Mouse (Mus musculus) liver, adult 2 months (tissue): Measurements from ENCODE around the gene Myh7. TPM values are rescaled to one million over a fixed set of nuclear protein-coding genes. Genes with fewer than 3 reads are reported as not detected.
A peak's percentile ranks its signal among the peaks of the same experiment; 100 is the strongest.

Experiments
- DNase-seq: peaks from one replicate; pipeline ENCODE4 v3.0.0-alpha.2; 2011; ENCODE audit warnings: low read depth, low spot score; ENCODE audit errors: extremely low read depth
- H3K27ac ChIP-seq: fragments of 200-500 bp; replicated peaks from 2 replicates; pipeline ENCODE4 v1.5.1; 2012; ENCODE audit warnings: low read depth, mild to moderate bottlenecking, control low read depth, inconsistent platforms, low read length; ENCODE audit not compliant: insufficient read depth
- H3K27me3 ChIP-seq: fragments of 200-500 bp; 2 replicates; pipeline ENCODE4 v1.6.1; 2012; ENCODE audit warnings: mild to moderate bottlenecking, moderate library complexity, low read length, inconsistent platforms; ENCODE audit not compliant: control insufficient read depth, insufficient read depth
- H3K36me3 ChIP-seq: fragments of 200-500 bp; 2 replicates; pipeline ENCODE4 v1.6.1; 2012; ENCODE audit warnings: low read length, inconsistent platforms; ENCODE audit not compliant: control insufficient read depth, insufficient read depth
- H3K4me1 ChIP-seq: fragments of 200-500 bp; 2 replicates; pipeline ENCODE4 v1.6.1; 2011; ENCODE audit warnings: low read length; ENCODE audit not compliant: control insufficient read depth, insufficient read depth
- H3K4me3 ChIP-seq: fragments of 200-500 bp; 2 replicates; pipeline ENCODE4 v1.5.1; 2011; ENCODE audit warnings: low read depth, mild to moderate bottlenecking, control low read depth, low read length, moderate library complexity; ENCODE audit not compliant: insufficient read depth
- H3K79me2 ChIP-seq: fragments of 200-500 bp; 2 replicates; pipeline ENCODE4 v1.6.1; 2012; ENCODE audit warnings: inconsistent platforms, mild to moderate bottlenecking, low read length, moderate library complexity; ENCODE audit not compliant: control insufficient read depth, insufficient read depth
- H3K9ac ChIP-seq: fragments of 200-500 bp; 2 replicates; pipeline ENCODE4 v1.6.1; 2012; ENCODE audit warnings: low read depth, mild to moderate bottlenecking, control low read depth, inconsistent platforms, low read length
- CTCF ChIP-seq: fragments of 200-500 bp; IDR thresholded peaks from 2 replicates; pipeline ENCODE4 v1.5.1; 2011; ENCODE audit warnings: low read depth, low read length, control low read depth
- POLR2A ChIP-seq: fragments of 200-500 bp; IDR thresholded peaks from 2 replicates; pipeline ENCODE4 v1.6.1; 2011; ENCODE audit warnings: low read length, control low read depth; ENCODE audit not compliant: insufficient read depth; ENCODE audit errors: extremely low read depth
- WGBS: fragments of 180-500 bp; shearing (Covaris S2); methylation state at CpG from one replicate; pipeline ENCODE4 v1.1.7; 2018; 5-methylcytosine and 5-hydroxymethylcytosine counted together
- polyA plus RNA-seq: library from polyadenylated mRNA; depleted of rRNA; stranded (reverse); fragments of >200 nt; gene quantifications from 2 replicates; pipeline ENCODE4 v1.2.3, GENCODE M21; 2012
- total RNA-seq: library from RNA; depleted of rRNA; stranded (reverse); fragments of >200 nt; gene quantifications from 2 replicates; pipeline ENCODE4 v1.2.3, GENCODE M21; 2014

Myh7 gene
- total and polyA plus RNA-seq, 2 experiments = 1.5 TPM; not detected in 1

- peaks cover 20% of the 10 kb centered on the region for H3K36me3 ChIP-seq
- no peak overlapping the region for H3K27ac ChIP-seq
- no peak for TF ChIP-seq POLR2A
- 0 out of 2 replicates have a peak, but pooled peaks have one; percentile 8 for TF ChIP-seq CTCF
- 58% methylated on average over 6 of the region's 6 CpGs for WGBS
- H3K9ac ChIP-seq = no peak overlapping the region
- no peak for DNase-seq
- no peak overlapping the region for H3K4me3 ChIP-seq
- no peaks in the 10 kb centered on the region for H3K4me1 ChIP-seq
- H3K79me2 ChIP-seq = no peaks in the 10 kb centered on the region
- no peaks in the 10 kb centered on the region for H3K27me3 ChIP-seq
Measured at GRCm38 (mm10) chr14:55027653-55028052, 33.2 kb upstream of the Myh7 start.

GRCm38 (mm10) chr14:55027251-55027650, 32.8 kb upstream of the Myh7 start:
- no peaks in the 10 kb centered on the region for H3K79me2 ChIP-seq
- TF ChIP-seq CTCF = no peak
- TF ChIP-seq POLR2A = no peak
- no peak for DNase-seq
- H3K4me3 ChIP-seq = no peak overlapping the region
- H3K27me3 ChIP-seq = no peaks in the 10 kb centered on the region
- H3K4me1 ChIP-seq = no peaks in the 10 kb centered on the region
- H3K27ac ChIP-seq = no peak overlapping the region
- 41% methylated on average over 5 of the region's 5 CpGs for WGBS
- H3K36me3 ChIP-seq = peaks cover 23% of the 10 kb centered on the region
- H3K9ac ChIP-seq = no peak overlapping the region

GRCm38 (mm10) chr14:55025527-55025926, 31.1 kb upstream of the Myh7 start:
- DNase-seq = no peak
- H3K27me3 ChIP-seq = no peaks in the 10 kb centered on the region
- WGBS = 92% methylated on average over 5 of the region's 5 CpGs
- no peak overlapping the region for H3K4me3 ChIP-seq
- TF ChIP-seq POLR2A (no peak), CTCF (no peak)
- H3K9ac ChIP-seq = no peak overlapping the region
- no peaks in the 10 kb centered on the region for H3K4me1 ChIP-seq
- no peaks in the 10 kb centered on the region for H3K79me2 ChIP-seq
- H3K36me3 ChIP-seq = peaks cover 40% of the 10 kb centered on the region
- H3K27ac ChIP-seq = no peak overlapping the region

GRCm38 (mm10) chr14:55024236-55024635, 29.8 kb upstream of the Myh7 start:
- DNase-seq = peak; percentile 32
- no peaks in the 10 kb centered on the region for H3K27me3 ChIP-seq
- H3K27ac ChIP-seq = no peak overlapping the region
- peaks cover 1% of the 10 kb centered on the region; the same call in 1 of the 2 replicates for H3K4me1 ChIP-seq
- H3K4me3 ChIP-seq = no peak overlapping the region
- H3K79me2 ChIP-seq = no peaks in the 10 kb centered on the region
- H3K9ac ChIP-seq = no peak overlapping the region
- H3K36me3 ChIP-seq = peaks cover 45% of the 10 kb centered on the region
- 66% methylated on average over 7 of the region's 7 CpGs for WGBS
- TF ChIP-seq POLR2A (no peak), CTCF (peak; percentile 60)

GRCm38 (mm10) chr14:55023011-55023410, 28.6 kb upstream of the Myh7 start:
- Histone ChIP-seq H3K27me3 (no peaks in the 10 kb centered on the region), H3K27ac (no peak overlapping the region), H3K4me1 (peaks cover 2% of the 10 kb centered on the region; the same call in 1 of the 2 replicates), H3K9ac (no peak overlapping the region), H3K79me2 (no peaks in the 10 kb centered on the region), H3K4me3 (no peak overlapping the region), H3K36me3 (peaks cover 47% of the 10 kb centered on the region)
- TF ChIP-seq POLR2A = no peak
- no peak for TF ChIP-seq CTCF
- WGBS = 90% methylated on average over 15 of the region's 15 CpGs
- no peak for DNase-seq

- no peak overlapping the region for H3K9ac ChIP-seq
- peaks cover 5% of the 10 kb centered on the region for H3K4me1 ChIP-seq
- H3K36me3 ChIP-seq = peaks cover 50% of the 10 kb centered on the region
- no peak overlapping the region for H3K27ac ChIP-seq
- peaks cover 4% of the 10 kb centered on the region; the same call in 1 of the 2 replicates for H3K79me2 ChIP-seq
- DNase-seq = no peak
- no peak overlapping the region for H3K4me3 ChIP-seq
- H3K27me3 ChIP-seq = no peaks in the 10 kb centered on the region
- TF ChIP-seq CTCF = no peak
- no peak for TF ChIP-seq POLR2A
- WGBS = 96% methylated on average over 9 of the region's 9 CpGs
Measured at GRCm38 (mm10) chr14:55020394-55020793, 26.0 kb upstream of the Myh7 start.
